Mouse (Mus musculus) hindbrain, embryonic 11.5 days (tissue): ENCODE measurements around the gene Lsm14a. TPM values are rescaled to one million over a fixed set of nuclear protein-coding genes. Genes with fewer than 3 reads are reported as not detected.
"Not testable (repeated sequence)": the region's sequence is repeated elsewhere in the genome, so short reads cannot be mapped to it uniquely, and the experiment has no call there.

Source experiments
- ATAC-seq: fragments of 200-750 bp; cut with Nextera tagmentation; 2 replicates; pipeline ENCODE4 v1.8.0; 2017; ENCODE audit warnings: mild to moderate bottlenecking, moderate TSS enrichment, moderate library complexity; ENCODE audit not compliant: low FRiP score
- DNase-seq: peaks from one replicate; pipeline ENCODE4 v3.0.0-alpha.2; 2015; ENCODE audit warnings: low spot score
- H3K27ac ChIP-seq: fragments of 300-500 bp; sonication (generic); 2 replicates; pipeline ENCODE4 v1.5.1; 2014; ENCODE audit warnings: mild to moderate bottlenecking, low read depth, low read length
- H3K27me3 ChIP-seq: fragments of 300-500 bp; sonication (generic); 2 replicates; pipeline ENCODE4 v1.6.1; 2014; ENCODE audit warnings: mild to moderate bottlenecking, low read length, moderate library complexity, mixed read lengths; ENCODE audit not compliant: control insufficient read depth, insufficient read depth
- H3K36me3 ChIP-seq: fragments of 300-500 bp; sonication (generic); 2 replicates; pipeline ENCODE4 v1.6.1; 2014; ENCODE audit warnings: mild to moderate bottlenecking, low read length, moderate library complexity, mixed read lengths; ENCODE audit not compliant: control insufficient read depth, insufficient read depth
- H3K4me1 ChIP-seq: fragments of 300-500 bp; sonication (generic); replicated peaks from 2 replicates; pipeline ENCODE4 v1.6.1; 2014; ENCODE audit warnings: low read length, mixed read lengths; ENCODE audit not compliant: control insufficient read depth, insufficient read depth
- H3K4me2 ChIP-seq: fragments of 300-500 bp; sonication (generic); replicated peaks from 2 replicates; pipeline ENCODE4 v1.6.1; 2014; ENCODE audit warnings: mild to moderate bottlenecking, low read depth, low read length
- H3K4me3 ChIP-seq: fragments of 300-500 bp; sonication (generic); 2 replicates; pipeline ENCODE4 v1.5.1; 2014; ENCODE audit warnings: low read depth, low read length
- H3K9ac ChIP-seq: fragments of 300-500 bp; sonication (generic); 2 replicates; pipeline ENCODE4 v1.6.1; 2014; ENCODE audit warnings: low read depth, low read length
- H3K9me3 ChIP-seq: fragments of 300-500 bp; sonication (generic); 2 replicates; pipeline ENCODE4 v1.6.1; 2016; ENCODE audit warnings: low read length; ENCODE audit not compliant: control insufficient read depth
- WGBS: fragments of 180-500 bp; shearing (Covaris S2); extraction: QIAGEN DNeasy Blood & Tissue Kit; methylation state at CpG from one replicate; pipeline ENCODE4 v1.1.7; 2014; 5-methylcytosine and 5-hydroxymethylcytosine counted together
- polyA plus RNA-seq: library from polyadenylated mRNA; unstranded; fragments of >200 nt; fragmentation: Nextera tagmentation; extraction: Ambion mirVana; gene quantifications from 2 replicates; pipeline ENCODE4 v1.2.1, GENCODE M21; 2014

Gene Lsm14a
- polyA plus RNA-seq, 1 experiment from 2014 or later = 67.8 TPM

DNA sequence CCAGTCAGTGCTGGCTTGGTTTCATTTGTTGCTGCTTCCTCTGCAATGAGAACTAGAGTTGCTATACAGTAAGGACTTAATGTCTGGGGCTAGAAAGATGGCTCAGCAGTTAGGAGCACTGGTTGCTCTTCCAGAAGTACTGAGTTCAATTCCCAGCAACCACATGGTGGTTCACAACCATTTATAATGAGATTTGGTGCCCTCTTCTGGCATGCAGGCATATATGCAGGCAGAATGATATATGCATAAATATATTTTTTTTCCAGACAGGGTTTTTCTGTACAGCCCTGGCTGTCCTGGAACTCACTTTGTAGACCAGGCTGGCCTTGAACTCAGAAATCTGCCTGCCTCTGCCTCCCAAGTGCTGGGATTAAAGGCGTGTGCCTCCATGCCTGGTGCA, 56.6 kb downstream of the Lsm14a start:
- H3K4me1 ChIP-seq, H3K27me3 ChIP-seq, H3K4me3 ChIP-seq, DNase-seq, H3K9me3 ChIP-seq, H3K4me2 ChIP-seq, H3K27ac ChIP-seq, H3K9ac ChIP-seq, ATAC-seq, H3K36me3 ChIP-seq: not testable (repeated sequence)
- 85% methylated on average over 1 of the region's 1 CpGs for WGBS

DNA sequence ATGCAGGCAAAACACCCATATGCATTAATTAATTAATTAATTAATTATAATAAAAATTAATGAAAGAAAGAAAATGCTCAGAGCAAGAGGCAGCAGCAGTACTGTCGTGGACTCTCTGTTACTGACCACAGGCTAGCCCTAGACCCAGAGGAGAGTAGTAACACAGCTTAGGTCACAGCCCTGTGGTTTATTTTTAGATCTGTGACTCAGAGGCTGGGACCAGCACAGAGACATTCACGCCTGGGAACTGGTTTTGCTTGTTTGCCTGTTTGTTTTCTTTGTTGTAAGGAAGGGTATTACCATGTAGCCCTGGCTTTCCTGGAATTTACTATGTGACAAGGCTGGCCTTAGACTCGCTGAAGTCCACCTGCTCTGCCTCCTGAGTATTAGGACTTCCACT, 65.6 kb downstream of the Lsm14a start:
- Histone ChIP-seq H3K36me3 (no peaks in the 10 kb centered on the region), H3K9ac (no peak overlapping the region), H3K9me3 (no peaks in the 10 kb centered on the region), H3K27ac (no peak overlapping the region), H3K4me1 (no peaks in the 10 kb centered on the region), H3K4me2 (no peak overlapping the region), H3K4me3 (no peak overlapping the region), H3K27me3 (no peaks in the 10 kb centered on the region)
- DNase-seq (no peak), ATAC-seq (no peak)
- 73% methylated on average over 3 of the region's 3 CpGs for WGBS

DNA sequence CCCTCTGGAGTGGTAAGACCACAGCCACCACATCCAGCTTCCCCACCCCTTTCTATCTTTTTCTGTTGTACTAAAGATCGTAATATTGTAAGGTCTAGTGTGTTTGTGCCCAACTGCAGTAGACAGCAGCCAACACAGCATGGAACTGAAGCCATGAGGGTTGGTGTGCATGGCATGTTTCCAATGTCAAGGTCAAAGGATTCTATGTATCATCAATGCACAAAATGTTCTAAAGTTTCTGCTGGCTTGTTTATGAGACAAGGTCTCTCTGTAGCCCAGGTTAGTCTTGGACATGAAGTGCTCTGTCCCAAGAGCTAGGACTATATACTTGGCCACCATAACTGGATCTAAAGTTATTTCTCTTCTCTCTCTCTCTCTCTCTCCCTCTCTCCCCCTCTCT, 68.3 kb downstream of the Lsm14a start:
- H3K4me3 ChIP-seq = no peak overlapping the region
- DNase-seq = no peak
- no peak for ATAC-seq
- H3K4me1 ChIP-seq = no peaks in the 10 kb centered on the region
- no peaks in the 10 kb centered on the region for H3K9me3 ChIP-seq
- no peak overlapping the region for H3K9ac ChIP-seq
- no peak overlapping the region for H3K27ac ChIP-seq
- WGBS = 100% methylated on average over 1 of the region's 1 CpGs
- no peak overlapping the region for H3K4me2 ChIP-seq
- no peaks in the 10 kb centered on the region for H3K27me3 ChIP-seq
- no peaks in the 10 kb centered on the region for H3K36me3 ChIP-seq

DNA sequence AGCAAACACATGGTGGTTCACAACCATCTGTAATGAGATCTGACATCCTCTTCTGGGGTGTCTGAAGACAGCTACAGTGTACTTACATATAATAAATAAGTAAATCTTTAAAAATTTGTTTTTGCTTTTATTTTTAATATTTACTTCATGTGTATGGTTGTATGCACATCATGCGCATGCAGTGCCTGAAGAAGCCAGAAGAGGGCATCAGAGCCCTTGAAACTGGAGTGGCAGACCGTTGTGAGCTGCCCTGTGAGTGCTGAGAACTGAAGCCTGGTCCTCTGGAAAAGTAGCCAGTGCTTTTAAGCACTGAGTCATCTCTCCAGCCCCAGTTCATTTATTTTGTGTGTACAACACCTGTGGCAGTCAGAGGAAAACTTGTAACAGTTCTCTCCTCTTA, 69.1 kb downstream of the Lsm14a start:
- H3K36me3 ChIP-seq = no peaks in the 10 kb centered on the region
- no peaks in the 10 kb centered on the region for H3K9me3 ChIP-seq
- H3K27me3 ChIP-seq = no peaks in the 10 kb centered on the region
- no peaks in the 10 kb centered on the region for H3K4me1 ChIP-seq
- no peak overlapping the region for H3K4me3 ChIP-seq
- 91% methylated on average over 2 of the region's 2 CpGs for WGBS
- ATAC-seq = no peak
- no peak overlapping the region for H3K27ac ChIP-seq
- DNase-seq = no peak
- no peak overlapping the region for H3K4me2 ChIP-seq
- H3K9ac ChIP-seq = no peak overlapping the region

DNA sequence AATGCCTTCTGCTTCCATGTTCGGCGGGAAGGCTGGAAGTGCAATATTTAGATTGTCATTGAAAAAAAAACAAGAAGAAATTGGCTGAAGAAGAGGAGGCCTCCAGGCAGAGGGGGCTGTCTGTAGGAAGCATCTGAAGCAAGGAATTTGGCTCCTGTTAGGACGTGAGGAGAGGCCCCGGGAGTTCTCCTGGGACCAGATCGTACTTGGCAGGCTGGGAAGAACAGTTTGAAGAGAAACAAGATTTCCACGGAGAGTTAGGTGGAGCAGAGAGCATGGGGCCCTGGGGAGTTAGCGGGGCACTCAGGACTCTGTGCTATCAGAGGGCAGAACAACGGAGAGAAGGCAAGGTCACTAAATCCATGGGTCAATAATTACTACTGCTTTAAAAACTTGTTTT, 69.8 kb downstream of the Lsm14a start:
- no peaks in the 10 kb centered on the region for H3K36me3 ChIP-seq
- no peak overlapping the region for H3K27ac ChIP-seq
- H3K9me3 ChIP-seq = no peaks in the 10 kb centered on the region
- no peak overlapping the region for H3K9ac ChIP-seq
- no peaks in the 10 kb centered on the region for H3K4me1 ChIP-seq
- DNase-seq (no peak), ATAC-seq (no peak)
- H3K4me2 ChIP-seq = no peak overlapping the region
- H3K27me3 ChIP-seq = no peaks in the 10 kb centered on the region
- 82% methylated on average over 8 of the region's 8 CpGs for WGBS
- no peak overlapping the region for H3K4me3 ChIP-seq

DNA sequence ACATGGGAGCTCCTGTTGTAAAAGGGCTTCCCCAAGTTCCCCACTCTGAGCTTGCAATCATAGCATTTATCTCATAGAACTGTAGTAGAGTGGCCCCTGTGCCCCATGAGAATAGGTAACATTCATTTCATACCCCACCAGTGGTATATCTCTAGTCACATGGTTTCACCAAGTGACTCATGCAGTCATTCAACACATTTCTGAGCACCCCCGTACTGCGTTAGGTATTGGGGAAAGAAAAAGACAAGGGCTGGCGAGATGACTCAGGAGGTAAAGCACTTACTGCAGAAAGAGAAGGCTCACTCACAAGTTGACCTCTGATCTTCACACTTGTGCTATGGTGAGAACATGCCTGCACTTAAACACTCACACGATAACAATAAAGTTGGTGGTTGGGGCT, 71.2 kb downstream of the Lsm14a start:
- Histone ChIP-seq H3K4me3 (no peak overlapping the region), H3K27ac (no peak overlapping the region), H3K27me3 (no peaks in the 10 kb centered on the region), H3K9me3 (no peaks in the 10 kb centered on the region), H3K9ac (no peak overlapping the region), H3K4me1 (no peaks in the 10 kb centered on the region), H3K4me2 (no peak overlapping the region), H3K36me3 (no peaks in the 10 kb centered on the region)
- ATAC-seq (no peak), DNase-seq (no peak)
- 93% methylated on average over 4 of the region's 4 CpGs for WGBS

DNA sequence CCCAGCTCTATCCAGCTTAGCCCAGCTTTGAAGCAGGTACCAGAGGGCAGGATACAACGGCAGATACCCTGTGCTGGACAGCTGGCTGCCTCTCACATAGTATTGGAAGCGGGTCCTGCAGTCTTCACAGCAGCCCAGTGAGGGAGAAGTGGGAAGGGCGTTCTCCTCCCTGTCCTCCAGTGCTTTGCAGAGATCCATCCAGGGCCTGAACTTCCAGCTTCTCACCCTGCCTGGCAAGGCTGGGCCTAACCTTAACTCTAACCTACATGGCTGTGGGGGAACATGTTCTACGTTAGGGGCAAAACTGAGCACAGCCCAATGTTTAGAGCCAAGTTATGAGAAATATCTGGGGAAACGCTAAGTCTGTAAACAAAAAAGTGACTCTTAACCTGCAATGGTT, 72.0 kb downstream of the Lsm14a start:
- Histone ChIP-seq H3K9ac (no peak overlapping the region), H3K27me3 (no peaks in the 10 kb centered on the region), H3K9me3 (no peaks in the 10 kb centered on the region), H3K4me1 (no peaks in the 10 kb centered on the region), H3K4me2 (no peak overlapping the region), H3K36me3 (no peaks in the 10 kb centered on the region), H3K4me3 (no peak overlapping the region), H3K27ac (no peak overlapping the region)
- ATAC-seq (no peak), DNase-seq (no peak)
- WGBS = 82% methylated on average over 5 of the region's 5 CpGs

DNA sequence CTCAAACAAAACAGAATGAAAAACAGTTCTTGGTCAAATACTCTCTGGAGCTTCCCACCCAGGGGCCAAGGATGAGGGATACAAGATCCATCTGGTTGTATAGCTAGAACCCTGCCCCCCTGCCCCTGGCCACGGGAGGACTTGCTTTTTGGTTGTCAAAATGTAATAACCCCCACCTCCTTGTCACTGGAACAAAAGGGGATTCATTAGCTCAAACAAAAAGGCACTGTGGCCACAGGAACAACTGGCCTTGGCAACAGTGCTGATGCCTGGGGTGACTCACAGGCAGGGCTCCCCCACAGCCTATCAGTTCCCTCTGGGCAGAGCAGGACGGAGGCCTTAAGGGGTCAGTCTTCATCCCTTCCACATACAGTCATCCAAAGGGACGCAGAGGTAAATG, 73.2 kb downstream of the Lsm14a start:
- Histone ChIP-seq H3K36me3 (no peaks in the 10 kb centered on the region), H3K4me3 (no peak overlapping the region)

DNA sequence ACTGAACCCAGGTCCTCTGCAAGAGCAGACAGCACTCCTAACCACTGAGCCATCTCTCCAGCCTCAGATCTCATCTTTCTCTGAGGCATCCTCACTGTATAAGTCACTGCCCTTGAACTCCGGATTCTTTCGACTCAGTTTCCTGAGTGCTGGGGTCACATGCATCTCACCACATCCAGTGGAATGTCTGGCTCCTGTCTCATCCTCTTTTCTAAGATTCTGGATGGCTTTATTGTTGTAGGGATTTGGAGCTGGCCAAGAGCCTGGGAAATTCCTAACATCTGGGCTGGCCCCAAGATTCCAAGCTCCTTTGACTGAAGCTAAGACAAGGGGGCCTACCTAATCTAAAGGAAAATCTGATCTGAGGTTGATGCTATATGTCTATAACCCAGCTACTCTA, 74.0 kb downstream of the Lsm14a start:
- ATAC-seq (no peak), DNase-seq (no peak)
- 95% methylated on average over 2 of the region's 2 CpGs for WGBS
- Histone ChIP-seq H3K4me2 (no peak overlapping the region), H3K4me3 (no peak overlapping the region), H3K36me3 (no peaks in the 10 kb centered on the region), H3K4me1 (no peaks in the 10 kb centered on the region), H3K9ac (no peak overlapping the region), H3K27ac (no peak overlapping the region), H3K27me3 (no peaks in the 10 kb centered on the region), H3K9me3 (no peaks in the 10 kb centered on the region)

More for the DNA sequence above, 73.2 kb downstream of the Lsm14a start:
- Histone ChIP-seq H3K4me1 (no peaks in the 10 kb centered on the region), H3K27me3 (no peaks in the 10 kb centered on the region), H3K9ac (no peak overlapping the region), H3K9me3 (no peaks in the 10 kb centered on the region), H3K4me2 (no peak overlapping the region), H3K27ac (no peak overlapping the region)
- ATAC-seq = no peak
- no peak for DNase-seq
- WGBS = 35% methylated on average over 3 of the region's 3 CpGs
